Mouse (Mus musculus) forebrain, embryonic 14.5 days (tissue): ENCODE results near the gene Grik5. TPM values are rescaled to one million over a fixed set of nuclear protein-coding genes. Genes with fewer than 3 reads are reported as not detected.

Experiments used
- ATAC-seq: fragments of 200-750 bp; cut with Nextera tagmentation; 2 replicates; pipeline ENCODE4 v1.8.0; 2017; ENCODE audit warnings: mild to moderate bottlenecking, moderate library complexity
- DNase-seq: peaks from one replicate; pipeline ENCODE4 v3.0.0-alpha.2; 2015; ENCODE audit warnings: low spot score
- H3K27ac ChIP-seq: fragments of 300-500 bp; sonication (generic); 2 replicates; pipeline ENCODE4 v1.5.1; 2014; ENCODE audit warnings: low read depth, mild to moderate bottlenecking, control low read depth, low read length, moderate library complexity
- H3K27me3 ChIP-seq: fragments of 300-500 bp; sonication (generic); replicated peaks from 2 replicates; pipeline ENCODE4 v1.6.1; 2014; ENCODE audit warnings: low read length, control low read depth, mixed read lengths; ENCODE audit not compliant: control insufficient read depth, insufficient read depth
- H3K36me3 ChIP-seq: fragments of 300-500 bp; sonication (generic); 2 replicates; pipeline ENCODE4 v1.6.1; 2014; ENCODE audit warnings: low read length, control low read depth; ENCODE audit not compliant: control insufficient read depth, insufficient read depth
- H3K4me1 ChIP-seq: fragments of 300-500 bp; sonication (generic); 2 replicates; pipeline ENCODE4 v1.6.1; 2014; ENCODE audit warnings: antibody characterized with exemption, low read length, control low read depth; ENCODE audit not compliant: control insufficient read depth, insufficient read depth
- H3K4me2 ChIP-seq: fragments of 300-500 bp; sonication (generic); 2 replicates; pipeline ENCODE4 v1.6.1; 2014; ENCODE audit warnings: mild to moderate bottlenecking, control low read depth, low read length
- H3K4me3 ChIP-seq: fragments of 300-500 bp; sonication (generic); 2 replicates; pipeline ENCODE4 v1.5.1; 2014; ENCODE audit warnings: low read depth, low read length, control low read depth
- H3K9ac ChIP-seq: fragments of 300-500 bp; sonication (generic); 2 replicates; pipeline ENCODE4 v1.6.1; 2014; ENCODE audit warnings: mild to moderate bottlenecking, low read length, control low read depth, moderate library complexity
- H3K9me3 ChIP-seq: fragments of 300-500 bp; sonication (generic); replicated peaks from 2 replicates; pipeline ENCODE4 v1.6.1; 2016; ENCODE audit warnings: low read length, control low read depth, mixed read lengths; ENCODE audit not compliant: control insufficient read depth
- WGBS: fragments of 180-500 bp; shearing (Covaris S2); extraction: QIAGEN DNeasy Blood & Tissue Kit; methylation state at CpG from one replicate; pipeline ENCODE4 v1.1.7; 2014; 5-methylcytosine and 5-hydroxymethylcytosine counted together
- polyA plus RNA-seq: library from polyadenylated mRNA; unstranded; fragments of >200 nt; fragmentation: Nextera tagmentation; extraction: Ambion mirVana; gene quantifications from 2 replicates; pipeline ENCODE4 v1.2.1, GENCODE M21; 2014

Grik5 gene
- polyA plus RNA-seq, 1 experiment from 2014 or later = 11.2 TPM

GRCm38 (mm10) chr7:25073924-25074323 lies 1.8 kb upstream of the Grik5 start:
- DNase-seq (no peak), ATAC-seq (no peak)
- no peaks in the 10 kb centered on the region; the same call in 1 of the 2 replicates for H3K36me3 ChIP-seq
- no peaks in the 10 kb centered on the region for H3K9me3 ChIP-seq
- H3K4me1 ChIP-seq = peaks cover 48% of the 10 kb centered on the region
- H3K27me3 ChIP-seq = no peaks in the 10 kb centered on the region
- no peak overlapping the region for H3K4me3 ChIP-seq
- WGBS = 76% methylated on average over 8 of the region's 8 CpGs
- H3K9ac ChIP-seq = no peak overlapping the region; the same call in 1 of the 2 replicates
- peak overlapping the region; percentile 94; the same call in 1 of the 2 replicates for H3K27ac ChIP-seq
- no peak overlapping the region for H3K4me2 ChIP-seq

GRCm38 (mm10) chr7:25072716-25073390 lies 707 bp upstream of the Grik5 start:
- Histone ChIP-seq H3K36me3 (peaks cover 7% of the 10 kb centered on the region), H3K4me1 (peaks cover 42% of the 10 kb centered on the region), H3K4me2 (peak overlapping the region; percentile 92), H3K9ac (peak overlapping the region; percentile 93), H3K27me3 (no peaks in the 10 kb centered on the region), H3K4me3 (peak overlapping the region; percentile 74), H3K9me3 (no peaks in the 10 kb centered on the region), H3K27ac (peak overlapping the region; percentile 94)
- under 1% methylated on average over 21 of the region's 33 CpGs for WGBS
- ATAC-seq (peak; percentile 10), DNase-seq (peak; percentile 82)

- Histone ChIP-seq H3K9me3 (no peaks in the 10 kb centered on the region), H3K9ac (peak overlapping the region; percentile 41; the same call in 1 of the 2 replicates), H3K27ac (no peak overlapping the region), H3K4me3 (no peak overlapping the region), H3K27me3 (no peaks in the 10 kb centered on the region), H3K4me1 (peaks cover 32% of the 10 kb centered on the region), H3K36me3 (peaks cover 46% of the 10 kb centered on the region), H3K4me2 (peak overlapping the region; percentile 36)
- DNase-seq (peak; percentile 86), ATAC-seq (peak; percentile 49)
- 7% methylated on average over 2 of the region's 2 CpGs for WGBS
Measured at GRCm38 (mm10) chr7:25068724-25069123, 3.4 kb downstream of the Grik5 start.

GRCm38 (mm10) chr7:25067909-25068656 lies 4.1 kb downstream of the Grik5 start:
- no peaks in the 10 kb centered on the region for H3K27me3 ChIP-seq
- H3K9ac ChIP-seq = peak overlapping the region; percentile 41; the same call in 1 of the 2 replicates
- peaks cover 26% of the 10 kb centered on the region for H3K4me1 ChIP-seq
- no peak overlapping the region for H3K27ac ChIP-seq
- ATAC-seq (no peak), DNase-seq (no peak)
- H3K4me2 ChIP-seq = peak overlapping the region; percentile 36
- WGBS = 83% methylated on average over 21 of the region's 22 CpGs
- no peaks in the 10 kb centered on the region for H3K9me3 ChIP-seq
- peaks cover 53% of the 10 kb centered on the region for H3K36me3 ChIP-seq
- no peak overlapping the region for H3K4me3 ChIP-seq

GRCm38 (mm10) chr7:25067338-25067737 lies 4.8 kb downstream of the Grik5 start:
- Histone ChIP-seq H3K4me3 (no peak overlapping the region), H3K9ac (no peak overlapping the region), H3K36me3 (peaks cover 60% of the 10 kb centered on the region), H3K4me2 (no peak overlapping the region), H3K9me3 (no peaks in the 10 kb centered on the region), H3K4me1 (peaks cover 26% of the 10 kb centered on the region), H3K27me3 (no peaks in the 10 kb centered on the region), H3K27ac (no peak overlapping the region)
- no peak for ATAC-seq
- 95% methylated on average over 7 of the region's 7 CpGs for WGBS
- DNase-seq = no peak

GRCm38 (mm10) chr7:25063900-25064299 lies 8.2 kb downstream of the Grik5 start:
- no peak for ATAC-seq
- peaks cover 4% of the 10 kb centered on the region; the same call in 1 of the 2 replicates for H3K4me1 ChIP-seq
- DNase-seq = no peak
- peaks cover 93% of the 10 kb centered on the region for H3K36me3 ChIP-seq
- H3K27me3 ChIP-seq = no peaks in the 10 kb centered on the region
- H3K27ac ChIP-seq = no peak overlapping the region
- 87% methylated on average over 8 of the region's 8 CpGs for WGBS
- no peak overlapping the region for H3K9ac ChIP-seq
- H3K4me2 ChIP-seq = no peak overlapping the region
- H3K4me3 ChIP-seq = no peak overlapping the region
- H3K9me3 ChIP-seq = no peaks in the 10 kb centered on the region

GRCm38 (mm10) chr7:25063346-25063745 lies 8.8 kb downstream of the Grik5 start:
- no peak for ATAC-seq

GRCm38 (mm10) chr7:25058836-25059235 lies 13.3 kb downstream of the Grik5 start:
- H3K4me3 ChIP-seq = no peak overlapping the region
- ATAC-seq (no peak), DNase-seq (no peak)
- no peaks in the 10 kb centered on the region for H3K27me3 ChIP-seq
- no peaks in the 10 kb centered on the region for H3K9me3 ChIP-seq
- no peaks in the 10 kb centered on the region for H3K4me1 ChIP-seq
- H3K4me2 ChIP-seq = no peak overlapping the region
- H3K36me3 ChIP-seq = peaks cover 97% of the 10 kb centered on the region
- no peak overlapping the region for H3K9ac ChIP-seq
- WGBS = 96% methylated on average over 14 of the region's 14 CpGs
- H3K27ac ChIP-seq = no peak overlapping the region

More at GRCm38 (mm10) chr7:25063346-25063745, 8.8 kb downstream of the Grik5 start:
- DNase-seq = no peak
- WGBS = 97% methylated on average over 6 of the region's 6 CpGs
- H3K4me1 ChIP-seq = no peaks in the 10 kb centered on the region; the same call in 1 of the 2 replicates
- no peak overlapping the region for H3K4me3 ChIP-seq
- H3K9ac ChIP-seq = no peak overlapping the region
- peaks cover 96% of the 10 kb centered on the region for H3K36me3 ChIP-seq
- no peak overlapping the region for H3K27ac ChIP-seq
- no peaks in the 10 kb centered on the region for H3K27me3 ChIP-seq
- H3K4me2 ChIP-seq = no peak overlapping the region
- H3K9me3 ChIP-seq = no peaks in the 10 kb centered on the region

GRCm38 (mm10) chr7:25058394-25058793 lies 13.8 kb downstream of the Grik5 start:
- H3K36me3 ChIP-seq = peaks cover 97% of the 10 kb centered on the region
- no peak for ATAC-seq
- no peaks in the 10 kb centered on the region for H3K27me3 ChIP-seq
- no peak overlapping the region for H3K27ac ChIP-seq
- H3K4me3 ChIP-seq = no peak overlapping the region
- no peaks in the 10 kb centered on the region for H3K4me1 ChIP-seq
- no peaks in the 10 kb centered on the region for H3K9me3 ChIP-seq
- 91% methylated on average over 8 of the region's 8 CpGs for WGBS
- no peak overlapping the region for H3K9ac ChIP-seq
- DNase-seq = no peak
- H3K4me2 ChIP-seq = no peak overlapping the region
